Mouse (Mus musculus): ENCODE measurements at regions not wholly inside any gene's neighbourhood (a gene's known extent, or its start where the extent isn't known, plus 50 kb on each side); places are given as distances from the start of the nearest gene placed in this dataset.

DNA sequence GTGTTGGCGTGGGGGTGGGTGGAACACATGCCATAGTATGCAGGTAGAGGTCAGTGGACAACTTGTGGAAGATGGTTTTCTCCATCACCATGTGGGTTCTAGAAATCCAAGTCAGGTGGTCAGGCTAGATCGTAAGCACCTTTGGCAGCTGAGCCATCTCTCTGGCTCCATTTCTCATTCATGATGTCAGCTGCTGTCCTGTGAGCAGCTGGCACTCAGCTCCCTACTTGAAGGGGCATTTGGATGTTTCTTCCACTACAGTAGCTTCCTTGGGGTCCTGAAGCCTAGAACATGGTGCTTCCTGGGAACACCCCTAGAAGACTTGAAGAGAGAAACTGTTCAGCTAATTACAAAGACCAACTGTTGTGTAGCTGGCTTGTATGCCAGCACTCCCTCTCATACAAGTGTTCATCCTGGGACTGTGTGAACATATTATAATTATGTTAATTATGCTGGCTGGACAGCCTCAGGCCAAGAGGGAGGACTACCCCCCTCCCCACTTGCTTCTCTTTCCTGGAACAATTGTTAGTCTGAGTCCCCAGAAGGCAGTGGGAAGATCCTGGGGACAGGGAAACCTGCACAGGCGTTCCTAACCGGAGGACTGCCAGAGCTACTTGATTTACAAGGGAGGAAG lies 160.4 kb downstream of the C1d start:
- no peaks in the 10 kb centered on the region for H3K27me3 ChIP-seq
- ATAC-seq (ENCODE audit: low FRiP score) = 0 out of 2 replicates have a peak, but pooled peaks have one; percentile 57
- H3K4me1 ChIP-seq = peaks cover 8% of the 10 kb centered on the region
- H3K36me3 ChIP-seq (replicated peaks) = no peaks in the 10 kb centered on the region
- H3K27ac ChIP-seq = no peak overlapping the region
- no peak overlapping the region for H3K9ac ChIP-seq
- WGBS = 56% methylated on average over 4 of the region's 4 CpGs
- H3K4me2 ChIP-seq = no peak overlapping the region
- H3K9me3 ChIP-seq = peaks cover 6% of the 10 kb centered on the region; the same call in 1 of the 2 replicates
- H3K4me3 ChIP-seq (replicated peaks) = no peak overlapping the region

DNA sequence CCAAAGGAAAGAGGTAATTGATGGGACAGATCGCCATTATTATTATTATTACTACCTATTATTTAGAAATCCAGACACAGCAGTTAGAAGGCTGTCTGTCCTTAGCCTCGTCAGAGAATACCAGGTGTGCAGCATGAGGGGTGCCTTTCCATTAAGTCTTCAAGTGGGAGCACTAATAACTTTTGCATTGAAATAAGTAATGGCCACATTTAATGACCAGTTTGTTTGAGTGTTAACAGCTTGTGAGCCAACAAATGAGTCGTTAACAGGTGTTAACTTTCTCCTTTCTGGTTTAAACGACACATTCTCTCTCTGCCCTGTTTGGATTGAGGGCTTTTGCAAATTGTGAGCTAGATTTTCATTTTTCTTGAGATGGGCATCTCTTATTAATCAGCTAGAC lies 184.8 kb downstream of the C1d start:
- no peak overlapping the region for H3K9ac ChIP-seq
- H3K9me3 ChIP-seq = no peaks in the 10 kb centered on the region
- H3K4me3 ChIP-seq (replicated peaks) = no peak overlapping the region
- H3K4me1 ChIP-seq = no peaks in the 10 kb centered on the region
- H3K4me2 ChIP-seq = no peak overlapping the region
- no peaks in the 10 kb centered on the region for H3K36me3 ChIP-seq (replicated peaks)
- no peaks in the 10 kb centered on the region for H3K27me3 ChIP-seq
- WGBS = 38% methylated on average over 4 of the region's 4 CpGs
- peak; percentile 49 for ATAC-seq (ENCODE audit: low FRiP score)
- H3K27ac ChIP-seq = no peak overlapping the region

DNA sequence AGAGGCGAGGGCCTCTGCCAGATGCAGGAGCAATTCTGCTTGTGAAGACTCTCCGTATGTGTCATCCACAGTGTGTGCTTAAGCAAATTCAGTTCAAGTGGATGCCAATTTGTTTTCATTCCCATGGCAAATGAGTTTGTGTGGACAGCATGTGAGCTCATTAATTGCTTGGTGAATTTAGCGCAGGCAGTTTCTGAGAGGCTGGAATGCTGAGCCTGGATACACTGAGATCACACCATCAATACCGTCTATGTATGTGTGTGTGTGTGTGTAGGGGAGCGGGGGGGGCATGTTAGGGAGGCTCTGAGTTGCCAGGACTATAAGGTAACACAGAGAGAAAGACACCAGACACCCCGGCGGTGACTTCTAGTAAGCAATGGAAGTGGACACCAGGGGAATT lies 191.9 kb downstream of the C1d start:
- no peaks in the 10 kb centered on the region for H3K9me3 ChIP-seq
- H3K4me2 ChIP-seq = no peak overlapping the region
- no peak overlapping the region for H3K4me3 ChIP-seq (replicated peaks)
- no peaks in the 10 kb centered on the region for H3K4me1 ChIP-seq
- H3K27ac ChIP-seq = no peak overlapping the region
- 72% methylated on average over 7 of the region's 7 CpGs for WGBS
- peaks cover 7% of the 10 kb centered on the region; the same call in 1 of the 2 replicates for H3K27me3 ChIP-seq
- no peaks in the 10 kb centered on the region for H3K36me3 ChIP-seq (replicated peaks)
- no peak for ATAC-seq (ENCODE audit: low FRiP score)
- H3K9ac ChIP-seq = no peak overlapping the region

DNA sequence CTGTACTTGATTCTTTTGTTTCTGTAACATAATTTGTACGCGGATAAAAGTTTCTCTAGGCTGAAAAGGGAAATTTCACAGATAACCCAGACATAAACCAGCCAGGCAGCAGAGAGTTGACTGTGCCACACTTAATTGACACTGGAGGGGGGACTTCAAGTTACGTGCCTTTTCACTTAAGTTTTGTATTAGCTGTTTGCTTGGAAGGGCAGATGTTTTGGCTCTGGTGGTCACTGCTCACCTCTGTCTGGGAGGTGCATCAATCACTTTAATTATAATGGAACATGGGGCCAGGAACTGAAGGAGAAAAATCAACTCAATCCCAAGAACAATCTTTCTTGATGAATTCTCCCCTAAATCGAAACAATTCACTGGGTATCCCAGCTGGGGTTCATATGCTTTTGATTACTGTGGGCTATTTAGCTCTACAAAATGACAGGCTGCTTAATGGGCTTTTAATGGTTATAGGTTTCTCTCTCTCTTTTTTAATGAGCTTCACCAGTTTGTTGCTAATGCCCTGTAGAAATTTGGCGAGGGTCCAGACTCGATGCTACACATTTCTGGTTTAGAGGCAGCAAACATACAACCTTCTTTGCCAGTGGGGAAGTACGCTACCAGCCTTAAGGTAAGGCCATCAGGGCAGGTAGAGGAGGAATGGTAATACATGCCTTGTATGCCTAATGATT lies 193.1 kb downstream of the C1d start:
- no peak overlapping the region for H3K4me3 ChIP-seq (replicated peaks)
- no peak overlapping the region for H3K4me2 ChIP-seq
- no peak overlapping the region for H3K27ac ChIP-seq
- no peaks in the 10 kb centered on the region for H3K4me1 ChIP-seq
- H3K27me3 ChIP-seq = peaks cover 7% of the 10 kb centered on the region; the same call in 1 of the 2 replicates
- H3K9me3 ChIP-seq = no peaks in the 10 kb centered on the region
- 72% methylated on average over 7 of the region's 7 CpGs for WGBS
- no peak overlapping the region for H3K9ac ChIP-seq
- no peaks in the 10 kb centered on the region for H3K36me3 ChIP-seq (replicated peaks)
- peak; percentile 53; the same call in 1 of the 2 replicates for ATAC-seq (ENCODE audit: low FRiP score)

DNA sequence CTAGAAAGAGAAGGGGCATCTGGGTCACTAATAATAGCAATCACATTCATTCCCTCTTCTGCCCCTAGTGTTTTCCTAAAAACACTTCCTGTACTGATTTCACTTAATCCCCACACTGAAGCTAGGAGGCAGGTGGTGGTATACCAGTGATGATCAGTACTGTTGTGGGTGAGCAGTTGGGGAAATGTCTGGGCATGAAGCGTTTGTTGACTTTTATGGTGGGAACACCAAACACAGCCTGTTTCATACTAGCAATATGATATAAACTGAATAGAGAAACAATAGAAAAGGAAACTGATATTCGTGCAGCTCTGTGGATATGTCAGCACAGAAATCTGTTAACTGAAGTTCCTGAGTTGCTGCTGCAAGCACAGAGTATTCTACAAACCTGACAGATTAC lies 194.1 kb downstream of the C1d start:
- no peaks in the 10 kb centered on the region for H3K9me3 ChIP-seq
- no peak overlapping the region for H3K27ac ChIP-seq
- H3K27me3 ChIP-seq = peaks cover 13% of the 10 kb centered on the region
- 91% methylated on average over 2 of the region's 2 CpGs for WGBS
- no peaks in the 10 kb centered on the region for H3K4me1 ChIP-seq
- no peak overlapping the region for H3K4me2 ChIP-seq
- no peak overlapping the region for H3K9ac ChIP-seq
- ATAC-seq (ENCODE audit: low FRiP score) = no peak
- H3K4me3 ChIP-seq (replicated peaks) = no peak overlapping the region
- H3K36me3 ChIP-seq (replicated peaks) = no peaks in the 10 kb centered on the region

DNA sequence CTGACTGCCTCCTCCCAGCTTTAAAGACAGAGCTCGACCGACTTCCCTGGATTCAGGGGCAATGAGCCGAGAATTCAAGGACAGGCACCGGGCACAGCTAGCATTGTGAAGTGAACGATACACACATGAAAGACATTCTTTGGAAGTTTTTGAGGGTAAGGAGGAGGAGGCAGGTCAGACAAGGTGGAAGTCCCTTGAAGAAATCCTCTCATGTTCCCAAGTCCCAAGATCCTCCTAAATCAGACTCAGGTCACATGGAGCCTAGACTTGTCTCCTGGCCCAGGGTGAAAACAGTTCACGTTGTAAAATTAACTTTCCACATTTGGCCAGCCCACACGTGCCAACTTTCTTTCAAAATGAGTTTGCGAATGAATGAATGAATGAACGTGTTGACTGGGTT lies 196.2 kb downstream of the C1d start:
- Histone ChIP-seq H3K4me1 (no peaks in the 10 kb centered on the region), H3K9me3 (no peaks in the 10 kb centered on the region), H3K4me2 (no peak overlapping the region), H3K9ac (no peak overlapping the region), H3K4me3 (replicated peaks) (no peak overlapping the region), H3K36me3 (replicated peaks) (no peaks in the 10 kb centered on the region), H3K27ac (no peak overlapping the region), H3K27me3 (peaks cover 30% of the 10 kb centered on the region)
- WGBS = 69% methylated on average over 9 of the region's 9 CpGs
- ATAC-seq (ENCODE audit: low FRiP score) = no peak

DNA sequence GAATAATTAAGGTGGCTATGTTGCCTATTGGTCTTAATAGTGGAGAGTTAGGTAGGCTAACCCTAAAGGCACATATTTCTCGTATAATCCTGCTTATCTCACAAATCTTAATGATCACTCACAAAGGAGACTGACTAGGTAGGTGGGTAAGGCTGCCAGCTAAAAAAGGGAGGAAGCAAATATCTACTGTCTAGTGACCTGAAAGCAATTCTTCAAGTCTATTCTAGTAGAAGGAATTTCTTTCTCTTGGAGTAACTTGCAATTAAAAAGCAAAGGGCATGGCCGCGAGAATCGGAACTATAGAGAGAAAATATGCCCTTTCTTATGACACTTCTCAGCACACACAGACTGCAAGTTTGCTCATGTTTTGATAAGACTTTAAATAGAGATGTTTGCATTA lies 201.6 kb downstream of the C1d start:
- Histone ChIP-seq H3K27ac (no peak overlapping the region), H3K9me3 (no peaks in the 10 kb centered on the region), H3K4me3 (replicated peaks) (no peak overlapping the region), H3K36me3 (replicated peaks) (no peaks in the 10 kb centered on the region), H3K9ac (no peak overlapping the region), H3K4me2 (no peak overlapping the region), H3K27me3 (peaks cover 53% of the 10 kb centered on the region), H3K4me1 (peaks cover 5% of the 10 kb centered on the region; the same call in 1 of the 2 replicates)
- WGBS = 33% methylated on average over 4 of the region's 4 CpGs
- ATAC-seq (ENCODE audit: low FRiP score) = no peak

DNA sequence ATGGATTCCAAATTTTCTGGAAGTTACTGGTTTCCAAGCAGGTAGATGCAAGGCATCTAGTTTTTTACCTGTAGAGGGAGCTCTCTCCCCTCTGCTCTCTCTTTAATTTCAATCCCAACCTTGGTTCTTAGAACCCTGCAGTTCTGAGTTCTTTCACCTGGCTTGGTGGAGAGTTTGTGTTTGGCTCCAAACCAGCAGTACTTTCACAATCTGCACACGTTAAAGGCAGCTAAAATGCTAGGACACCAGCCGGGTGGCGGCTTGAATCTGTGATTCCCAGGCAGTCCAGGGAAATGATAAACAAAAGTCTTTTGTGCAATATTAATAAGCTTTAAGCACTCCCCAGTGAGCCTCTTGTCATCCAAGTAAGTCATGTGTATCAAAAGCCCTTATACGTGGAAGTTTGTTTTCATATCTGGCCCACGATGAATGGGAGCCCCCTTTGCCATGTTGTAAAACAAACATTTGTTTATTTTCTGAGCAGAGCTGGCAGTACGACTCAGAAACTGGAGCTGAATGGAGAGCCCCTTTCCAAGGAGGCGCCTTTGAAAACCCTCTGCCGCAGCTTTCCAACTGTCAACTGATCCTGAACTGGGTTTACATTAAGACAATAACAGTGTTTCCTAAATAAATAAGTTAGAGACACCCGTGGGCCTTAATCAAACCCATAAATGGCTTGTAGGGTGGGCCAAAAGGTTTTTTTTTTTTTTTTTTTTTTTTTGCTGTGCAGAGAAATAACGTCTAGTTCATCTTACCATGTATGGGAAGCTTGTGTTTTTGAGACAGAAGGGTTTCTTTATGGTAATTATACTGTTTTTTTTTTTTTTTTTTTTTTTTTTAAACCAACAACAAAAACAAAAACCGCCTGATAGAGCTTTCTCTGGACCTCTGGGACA lies 202.9 kb downstream of the C1d start:
- ATAC-seq (ENCODE audit: low FRiP score) = peak; percentile 40
- H3K27me3 ChIP-seq = peaks cover 62% of the 10 kb centered on the region
- no peaks in the 10 kb centered on the region for H3K36me3 ChIP-seq (replicated peaks)
- H3K4me3 ChIP-seq (replicated peaks) = no peak overlapping the region
- no peak overlapping the region for H3K9ac ChIP-seq
- H3K27ac ChIP-seq = no peak overlapping the region
- WGBS = 3% methylated on average over 11 of the region's 11 CpGs
- no peaks in the 10 kb centered on the region for H3K9me3 ChIP-seq
- peak overlapping the region; percentile 41 for H3K4me2 ChIP-seq
- H3K4me1 ChIP-seq = peaks cover 5% of the 10 kb centered on the region; the same call in 1 of the 2 replicates

DNA sequence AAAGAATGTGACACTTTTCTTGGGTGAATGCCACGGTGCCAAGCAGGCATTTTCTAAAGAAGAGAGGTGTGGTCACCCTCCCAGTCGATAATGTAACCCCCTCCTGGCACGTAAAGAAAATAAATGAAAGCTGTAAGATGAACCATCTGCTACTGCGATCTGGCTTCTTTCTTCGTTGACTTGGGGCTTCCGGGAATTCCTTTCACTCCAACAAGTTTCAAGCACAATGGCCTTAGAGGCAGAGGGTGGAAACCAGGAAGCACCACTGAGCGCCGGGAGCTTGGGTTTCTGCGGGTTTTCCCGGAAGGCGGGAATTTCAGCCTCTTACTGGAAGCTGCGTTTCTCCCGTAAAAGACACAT lies 203.5 kb downstream of the C1d start:
- H3K4me1 ChIP-seq = peaks cover 5% of the 10 kb centered on the region; the same call in 1 of the 2 replicates
- no peak overlapping the region for H3K9ac ChIP-seq
- no peaks in the 10 kb centered on the region for H3K9me3 ChIP-seq
- no peaks in the 10 kb centered on the region for H3K36me3 ChIP-seq (replicated peaks)
- peaks cover 61% of the 10 kb centered on the region for H3K27me3 ChIP-seq
- 5% methylated on average over 13 of the region's 13 CpGs for WGBS
- H3K4me3 ChIP-seq (replicated peaks) = peak overlapping the region; percentile 20; the same call in 1 of the 2 replicates
- H3K4me2 ChIP-seq = peak overlapping the region; percentile 41
- no peak overlapping the region for H3K27ac ChIP-seq
- no peak; the same call in 1 of the 2 replicates for ATAC-seq (ENCODE audit: low FRiP score)

DNA sequence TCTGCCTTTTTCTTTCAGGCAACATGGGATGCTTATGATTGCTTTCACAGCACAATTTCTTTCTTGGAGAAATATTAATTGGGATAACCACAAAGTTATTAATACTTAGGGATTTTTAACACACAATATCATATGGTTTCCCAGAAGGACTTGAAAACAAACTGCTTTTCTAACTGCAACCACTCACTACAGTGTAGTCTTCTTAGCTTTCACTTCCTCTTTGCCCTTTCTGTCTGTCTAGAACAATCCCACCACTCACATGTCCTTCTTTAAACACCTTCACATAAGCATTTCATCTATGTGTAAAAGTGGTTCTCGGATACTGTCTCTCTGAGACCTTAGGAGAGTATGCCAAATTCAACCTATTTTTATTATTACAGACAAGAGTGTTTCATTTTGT lies 204.3 kb downstream of the C1d start:
- H3K27ac ChIP-seq = no peak overlapping the region
- H3K36me3 ChIP-seq (replicated peaks) = no peaks in the 10 kb centered on the region
- H3K4me3 ChIP-seq (replicated peaks) = no peak overlapping the region
- no peak for ATAC-seq (ENCODE audit: low FRiP score)
- H3K9me3 ChIP-seq = no peaks in the 10 kb centered on the region
- H3K9ac ChIP-seq = no peak overlapping the region
- peaks cover 5% of the 10 kb centered on the region; the same call in 1 of the 2 replicates for H3K4me1 ChIP-seq
- 86% methylated on average over 1 of the region's 1 CpGs for whole genome bisulfite sequencing
- no peak overlapping the region for H3K4me2 ChIP-seq
- peaks cover 55% of the 10 kb centered on the region for H3K27me3 ChIP-seq

DNA sequence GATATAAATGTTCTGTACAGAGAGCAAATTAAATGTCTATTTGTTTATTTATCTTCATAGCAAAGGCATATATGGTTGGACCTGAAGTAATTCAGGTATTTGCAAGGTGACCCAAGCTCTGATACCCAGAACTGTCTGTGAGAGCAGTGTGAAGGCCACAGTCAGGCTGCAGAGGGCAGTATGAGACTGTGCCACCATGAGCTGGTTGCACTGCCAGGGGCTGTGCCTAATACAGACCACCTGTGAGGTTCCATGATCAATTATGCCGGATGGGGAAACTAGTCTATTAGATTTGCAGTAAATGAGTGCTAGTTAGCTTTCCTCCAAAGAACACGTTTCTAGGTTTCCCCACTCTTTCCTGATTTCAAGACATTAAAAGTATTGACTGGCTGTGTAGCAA lies 207.5 kb downstream of the C1d start:
- H3K27me3 ChIP-seq = peaks cover 30% of the 10 kb centered on the region
- H3K4me2 ChIP-seq = no peak overlapping the region
- no peaks in the 10 kb centered on the region for H3K9me3 ChIP-seq
- 46% methylated on average over 2 of the region's 2 CpGs for WGBS
- no peak overlapping the region for H3K9ac ChIP-seq
- H3K4me3 ChIP-seq (replicated peaks) = no peak overlapping the region
- H3K27ac ChIP-seq = no peak overlapping the region
- peaks cover 5% of the 10 kb centered on the region; the same call in 1 of the 2 replicates for H3K4me1 ChIP-seq
- H3K36me3 ChIP-seq (replicated peaks) = no peaks in the 10 kb centered on the region
- ATAC-seq (ENCODE audit: low FRiP score) = peak; percentile 74

DNA sequence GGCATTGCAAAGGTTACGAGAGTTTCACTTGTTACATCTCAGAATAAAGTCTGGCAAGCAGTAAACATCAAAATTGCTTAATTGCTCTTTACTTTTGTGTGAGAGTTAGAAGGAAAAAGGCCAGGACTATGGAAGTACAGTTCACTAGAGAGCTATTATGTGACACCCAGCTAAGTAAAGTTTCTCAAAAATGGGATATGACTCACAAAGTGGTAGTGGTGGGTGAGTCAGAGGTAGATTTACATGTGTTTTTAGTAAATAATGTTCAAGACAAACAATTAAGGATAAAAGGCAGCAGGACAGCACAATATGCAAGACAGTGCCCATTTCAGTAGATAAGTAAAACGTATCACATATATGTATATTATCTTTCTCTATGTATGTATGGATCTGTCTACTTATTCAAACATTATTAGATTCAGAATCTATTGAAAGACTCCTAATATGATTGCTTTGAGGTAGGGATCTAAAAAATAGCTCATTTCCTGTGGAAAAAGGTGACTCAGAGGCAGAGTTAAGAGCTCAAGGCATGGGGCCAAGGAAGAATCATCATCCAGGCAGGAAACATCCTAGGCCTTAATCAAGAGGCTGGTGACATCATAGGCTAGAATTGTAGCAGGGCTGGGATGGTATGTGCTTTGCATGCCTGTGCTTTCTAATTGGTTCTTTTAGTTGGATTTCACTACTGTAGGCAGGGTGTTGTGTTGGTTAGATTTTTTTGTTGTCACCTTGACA lies 211.2 kb downstream of the C1d start:
- Histone ChIP-seq H3K9me3 (no peaks in the 10 kb centered on the region), H3K4me1 (no peaks in the 10 kb centered on the region), H3K27ac (no peak overlapping the region), H3K9ac (no peak overlapping the region), H3K36me3 (replicated peaks) (no peaks in the 10 kb centered on the region), H3K4me3 (replicated peaks) (no peak overlapping the region), H3K27me3 (peaks cover 14% of the 10 kb centered on the region), H3K4me2 (no peak overlapping the region)
- ATAC-seq (ENCODE audit: low FRiP score) = no peak
- 81% methylated on average over 2 of the region's 2 CpGs for WGBS

Measured in forebrain, embryonic 12.5 days (tissue).